Mouse (Mus musculus): ENCODE measurements around the gene Ano1.

DNA sequence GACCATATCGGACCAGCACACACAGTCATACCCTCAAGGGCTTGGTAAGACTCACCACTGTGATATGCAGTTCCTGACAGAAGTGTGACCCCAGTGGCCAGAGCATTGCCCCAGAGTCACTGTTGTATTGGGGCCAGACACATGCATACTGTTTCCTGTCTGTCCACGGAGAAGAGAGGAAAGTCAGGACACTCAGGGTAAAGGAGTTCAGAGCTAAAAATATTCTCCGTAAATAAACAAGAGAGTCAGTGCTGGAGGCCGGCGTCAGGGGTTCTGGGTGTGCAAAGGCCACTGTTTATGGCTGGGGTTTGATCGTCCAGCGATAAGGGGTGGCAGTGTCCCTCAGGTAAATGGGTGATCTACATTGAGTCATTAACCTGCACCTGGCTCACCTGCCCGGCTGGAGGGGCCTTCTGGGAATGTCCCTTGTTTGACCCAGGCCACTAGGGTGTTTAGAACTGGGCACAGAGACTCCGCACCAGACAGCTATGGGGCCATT lies 44.3 kb upstream of the Ano1 start:
- TF ChIP-seq CTCF (IDR thresholded peaks at IDR 0.05; ENCODE audit: borderline replicate concordance, extremely low read depth, insufficient read depth, insufficient read length) (no peak), POLR2A (IDR thresholded peaks at IDR 0.05; ENCODE audit: borderline replicate concordance, extremely low read depth, insufficient read depth, insufficient read length, poor library complexity, severe bottlenecking) (no peak)
